Mouse (Mus musculus) natural killer cell, adult 2 months (primary cell): ENCODE measurements around the gene Ccdc183.
A peak's percentile ranks its signal among the peaks of the same experiment; 100 is the strongest.

Experiments used
- DNase-seq, 2 experiments: peaks; one replicate each; pipeline ENCODE4 v3.0.0; 2022; ENCODE audit warnings: low spot score in 2 of 2

Ccdc183 gene

DNA sequence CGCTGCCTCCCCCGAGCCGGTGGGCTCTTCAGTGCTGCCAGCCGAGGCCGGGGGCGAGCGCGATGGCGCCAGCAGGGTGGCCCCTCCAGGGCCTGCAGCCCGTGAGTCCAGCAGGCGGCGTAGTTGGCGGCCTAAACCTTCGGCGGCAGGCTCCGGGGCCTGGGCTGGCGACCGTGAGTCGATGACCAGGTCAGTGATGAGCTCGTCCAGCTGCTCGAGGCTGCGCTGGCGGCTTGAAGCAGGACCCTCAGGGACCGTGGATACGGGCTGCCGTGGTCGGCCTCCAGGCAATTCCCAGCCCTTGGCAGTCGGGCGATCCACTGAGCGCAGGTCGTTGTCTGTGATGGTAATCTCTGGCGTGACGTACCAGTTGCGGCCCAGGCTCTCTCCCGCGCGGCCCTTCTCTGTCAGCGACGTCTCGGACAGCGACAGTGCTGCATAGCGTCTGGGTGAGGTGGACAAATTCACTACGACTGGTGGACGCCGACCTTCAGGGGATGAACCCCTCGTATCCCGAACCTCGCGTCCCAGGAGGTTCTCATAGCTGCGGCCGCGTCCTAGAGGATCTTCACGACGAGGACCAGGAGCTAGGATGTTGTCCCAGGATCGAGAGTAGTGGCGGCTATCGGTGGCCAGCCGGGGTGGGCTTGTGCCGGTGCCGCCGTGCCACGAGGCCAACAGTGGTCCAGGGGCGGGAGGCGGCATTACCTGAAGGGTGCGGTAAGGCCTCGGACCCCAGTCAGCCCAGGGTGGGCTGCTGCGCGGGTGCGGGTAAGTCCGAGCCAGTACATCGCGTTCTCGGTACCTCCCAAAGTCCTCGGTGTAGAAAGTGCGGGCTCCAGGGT lies 39.3 kb downstream of the Ccdc183 start:
- no peak for DNase-seq

DNA sequence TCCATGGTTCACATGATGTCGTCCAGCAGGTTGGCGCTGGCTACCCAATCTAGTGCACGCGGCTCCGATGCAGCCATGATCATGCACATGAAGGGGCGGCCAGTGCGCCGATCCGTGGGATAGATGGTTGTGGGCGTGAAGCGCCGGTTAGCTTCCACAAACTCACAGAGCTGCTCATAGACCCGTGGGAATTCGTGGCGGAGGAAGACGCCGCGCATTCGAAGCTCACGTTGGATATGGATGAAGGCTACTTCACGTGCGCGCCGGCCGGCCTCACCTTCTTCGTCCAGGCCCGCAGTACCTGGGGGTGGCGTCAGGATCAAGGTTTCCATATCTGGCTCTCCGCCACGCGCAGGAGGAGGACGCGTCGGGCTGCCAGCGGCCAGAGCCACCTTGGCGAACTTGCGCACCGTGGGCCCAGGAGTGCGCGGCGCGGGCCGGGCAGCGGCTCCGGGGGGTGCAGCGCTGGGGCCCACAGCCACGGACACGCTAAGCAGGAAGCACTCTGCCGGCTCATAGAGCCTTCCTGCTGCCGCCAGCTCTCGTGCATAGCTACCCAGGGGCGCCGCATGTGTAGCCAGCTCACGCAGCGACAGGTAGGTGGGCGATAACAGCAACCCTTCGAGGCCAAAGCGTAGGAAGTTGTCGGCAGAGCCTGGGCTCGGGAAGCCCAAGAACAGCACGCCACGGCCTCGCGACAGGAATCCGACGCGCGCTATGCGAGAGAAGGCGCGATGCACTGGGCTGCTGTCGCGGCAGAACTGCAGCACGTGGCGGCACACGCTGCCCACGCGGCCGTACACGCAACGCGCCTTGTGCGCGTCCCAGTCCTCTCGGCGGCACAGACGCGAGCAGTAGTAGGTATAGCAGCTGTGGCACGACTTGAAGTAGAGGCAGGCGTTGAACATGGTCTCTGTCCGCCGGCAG lies 40.2 kb downstream of the Ccdc183 start:
- no peak for DNase-seq

DNA sequence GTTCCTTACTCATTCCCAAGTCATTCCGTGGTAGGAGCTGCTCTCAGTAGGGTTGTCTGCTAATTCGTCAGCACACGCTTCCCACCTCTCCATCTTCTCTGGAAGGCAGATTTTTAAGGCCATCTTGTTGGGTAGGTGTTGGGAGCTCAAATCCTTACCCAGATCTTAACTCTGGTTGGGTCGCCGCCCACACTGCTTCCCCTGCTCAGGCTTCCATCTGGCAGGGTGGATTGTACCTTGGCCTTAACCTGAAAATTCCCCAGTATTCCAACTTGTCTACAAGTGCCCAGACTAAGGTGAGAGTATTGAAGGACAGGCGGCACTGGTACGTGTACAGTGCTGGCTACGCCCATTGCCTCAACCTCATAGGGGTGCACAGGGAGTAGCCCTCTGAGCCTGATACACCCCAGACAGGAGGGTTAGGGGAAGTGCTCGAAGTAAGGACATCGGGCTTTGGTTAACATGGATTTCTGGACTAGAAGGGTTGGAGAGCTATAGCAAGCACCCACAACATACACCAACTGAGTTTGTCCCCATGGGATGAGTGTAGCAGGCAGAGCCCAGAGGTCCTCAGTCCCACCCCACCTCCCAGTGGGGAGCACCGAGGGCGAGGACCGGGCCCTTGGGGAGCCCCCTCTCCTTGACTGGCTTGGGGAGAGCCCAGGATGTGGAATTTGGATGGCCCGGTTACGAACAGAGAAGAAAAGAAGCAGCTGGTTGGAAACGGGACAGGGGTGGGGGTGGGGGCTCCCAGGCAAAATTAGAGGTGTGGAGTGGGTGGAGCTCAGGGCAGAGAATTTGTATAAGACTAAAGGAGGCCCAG lies 41.2 kb downstream of the Ccdc183 start:
- DNase-seq, result no peak

- DNase-seq, result no peak
Observed at GRCm38 (mm10) chr2:25575432-25576027, 41.9 kb downstream of the Ccdc183 start.

DNA sequence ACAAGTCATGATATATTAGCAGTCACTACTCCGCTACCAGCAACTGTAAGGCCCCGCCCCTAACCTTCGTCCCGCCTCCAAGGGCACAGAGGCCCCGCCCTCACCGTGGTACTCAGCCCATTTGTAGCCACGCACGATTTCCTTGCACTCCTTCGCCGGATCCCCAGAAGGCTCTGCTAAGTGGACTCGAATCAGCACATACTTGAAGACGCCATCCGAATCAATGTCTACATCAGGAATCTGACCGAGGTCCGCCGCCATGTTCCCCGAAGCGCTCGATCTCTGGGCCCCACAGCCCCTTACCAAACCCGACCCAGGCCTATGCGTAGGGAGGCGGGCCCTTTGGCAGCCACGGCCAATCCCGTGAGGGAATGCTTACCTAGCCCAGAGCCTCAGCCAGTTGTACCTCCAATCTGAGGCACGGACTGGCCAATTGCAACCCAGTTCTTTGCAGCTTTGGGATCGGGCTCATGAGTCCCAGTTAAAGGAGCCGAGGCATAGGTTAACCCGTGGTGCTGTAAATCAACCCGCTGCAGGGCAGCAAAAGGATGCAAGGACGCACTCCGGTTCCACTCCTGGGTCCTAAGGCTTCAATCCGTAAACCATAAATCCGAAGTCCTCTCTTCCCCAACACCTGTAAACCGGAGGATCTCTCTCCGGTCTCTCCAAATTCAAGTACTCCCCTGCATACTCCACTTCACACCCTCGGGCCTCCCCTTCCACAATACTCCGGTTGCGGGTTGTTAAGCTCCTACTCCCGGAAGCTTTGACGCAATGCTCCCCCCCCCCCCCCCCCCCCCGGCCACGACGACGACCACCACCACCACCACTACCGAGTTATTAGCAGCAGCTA lies 42.7 kb downstream of the Ccdc183 start, which contains the start of the genes Mamdc4 and Phpt1:
Gene Mamdc4, minus strand, starts transcription at position 267 of the 853 bp plus-strand sequence.
Gene Phpt1, minus strand, starts transcription at position 646 of the 853 bp plus-strand sequence.
- peak; percentile 96 for DNase-seq

GRCm38 (mm10) chr2:25574136-25574535 lies 43.3 kb downstream of the Ccdc183 start:
- no peak for DNase-seq

DNA sequence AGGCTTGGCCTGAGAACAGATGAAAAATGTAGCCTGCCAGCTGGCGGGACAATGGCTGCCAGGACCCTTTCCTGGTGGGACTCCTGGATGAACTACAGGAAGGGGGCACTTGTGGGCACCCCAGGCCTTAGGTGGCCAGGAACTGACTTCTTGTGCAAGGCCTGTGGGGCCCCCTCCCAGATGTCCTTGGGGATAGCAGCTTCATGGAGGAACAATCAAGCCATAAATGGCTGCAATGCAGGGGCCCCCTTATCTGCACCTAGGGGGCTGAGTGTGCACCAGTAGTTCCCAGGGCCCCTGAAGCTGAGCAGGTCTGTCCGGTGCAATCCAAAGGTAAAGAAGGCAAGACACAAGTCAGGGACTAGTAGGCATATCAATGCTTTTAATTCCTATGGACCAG lies 44.4 kb downstream of the Ccdc183 start:
- no peak for DNase-seq

DNA sequence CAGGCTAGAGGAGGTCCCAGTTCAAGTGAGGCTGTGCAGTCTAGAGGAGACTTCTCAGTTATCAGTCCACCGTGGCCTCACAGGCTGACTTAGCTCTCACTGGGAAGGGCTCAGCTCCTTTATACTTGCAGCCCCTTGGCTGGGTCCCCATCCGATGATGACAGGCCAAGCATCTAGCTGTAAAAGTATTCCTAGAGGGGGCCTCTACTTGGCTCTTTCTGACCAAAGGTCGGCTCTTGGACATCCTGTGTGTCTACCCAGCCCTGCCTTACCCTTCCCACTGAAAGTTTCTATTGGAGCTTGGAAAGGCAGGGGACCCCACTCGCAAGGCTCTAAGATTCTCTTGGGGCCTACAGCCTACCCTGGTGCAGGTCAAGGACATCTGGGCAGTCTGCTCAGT lies 46.3 kb downstream of the Ccdc183 start:
- no peak for DNase-seq

GRCm38 (mm10) chr2:25569323-25569722 lies 48.2 kb downstream of the Ccdc183 start:
- no peak for DNase-seq

GRCm38 (mm10) chr2:25568473-25569019 lies 48.9 kb downstream of the Ccdc183 start:
- DNase-seq, result no peak

DNA sequence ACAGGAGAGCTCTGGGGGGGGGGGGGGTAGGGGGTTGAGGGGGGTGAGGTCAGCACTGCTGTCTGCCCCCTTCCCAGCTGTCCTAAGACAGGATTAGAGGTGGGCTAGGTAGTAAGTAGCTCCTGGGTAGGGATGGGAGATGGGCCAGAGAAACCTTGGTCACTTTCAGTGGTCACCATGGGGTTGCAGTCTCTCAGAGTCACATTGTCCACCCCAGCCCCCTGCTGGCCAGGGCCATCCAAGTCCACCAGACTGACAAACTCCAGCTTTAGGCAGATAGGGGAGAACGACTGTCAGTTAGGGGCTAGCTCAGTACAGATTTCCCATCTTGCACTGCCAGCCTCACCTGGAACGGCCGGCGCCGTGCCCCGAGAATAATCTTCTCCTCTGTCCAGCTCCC lies 50.9 kb downstream of the Ccdc183 start:
- no peak for DNase-seq

DNA sequence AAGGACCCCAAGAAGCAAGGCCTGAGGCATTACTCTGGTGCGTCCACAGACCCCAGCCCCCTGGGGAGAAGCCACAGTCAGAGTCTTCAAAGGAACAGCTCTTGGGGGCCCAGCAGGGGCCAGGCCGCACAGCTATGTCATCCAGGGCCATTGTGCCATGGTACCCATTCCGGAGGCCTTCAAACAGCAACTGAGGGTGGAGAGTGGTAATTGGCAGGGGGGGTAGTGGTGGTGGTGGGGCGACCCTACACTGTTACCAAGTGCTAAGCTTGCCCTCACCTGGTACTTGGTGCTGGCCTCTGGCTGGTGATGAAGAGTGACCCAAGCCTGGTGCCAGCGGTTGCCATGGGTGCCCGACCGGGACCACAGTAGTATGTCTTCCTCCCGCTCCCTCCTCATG lies 51.7 kb downstream of the Ccdc183 start:
- no peak for DNase-seq

DNA sequence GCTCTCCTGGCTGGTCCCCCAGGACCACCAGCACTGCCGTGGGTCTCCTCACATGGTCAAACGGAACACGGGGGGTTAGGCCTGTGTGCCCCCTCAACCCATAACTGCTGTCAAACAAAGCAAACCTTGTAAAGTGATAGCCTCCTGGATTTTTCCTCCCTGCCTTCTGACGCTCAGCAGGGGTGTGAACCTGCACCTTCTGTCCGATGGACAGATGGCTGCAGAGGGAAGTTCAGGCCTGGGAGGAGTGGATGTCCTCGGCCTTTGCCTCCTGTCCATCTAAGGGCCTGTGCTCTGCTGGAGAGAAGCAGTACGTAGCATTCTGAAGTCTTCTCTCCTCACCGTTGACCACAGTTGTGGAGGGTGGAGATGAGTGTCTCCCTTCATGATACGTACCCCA lies 55.5 kb downstream of the Ccdc183 start:
- DNase-seq, result no peak

GRCm38 (mm10) chr2:25560551-25560950 lies 56.9 kb downstream of the Ccdc183 start:
- DNase-seq, result no peak

- DNase-seq, result no peak
Observed at GRCm38 (mm10) chr2:25558774-25559173, 58.7 kb downstream of the Ccdc183 start.
